Mouse (Mus musculus): ENCODE measurements around the gene Tspan1.

DNA sequence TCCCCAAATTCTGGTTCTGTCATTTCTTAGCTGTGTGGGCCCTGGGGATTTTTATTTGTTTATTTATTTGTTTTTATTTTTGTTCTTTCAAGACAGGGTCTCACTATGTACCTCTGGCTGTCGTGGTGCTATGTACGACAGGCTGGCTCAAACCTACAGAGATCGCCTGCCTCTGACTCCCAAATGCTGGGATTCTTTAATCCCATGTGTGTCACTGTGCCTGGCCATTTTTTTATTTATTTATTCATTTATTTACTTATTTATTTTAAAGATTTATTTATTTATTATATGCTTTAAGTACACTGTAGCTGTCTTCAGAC is 1.9 kb upstream of the Tspan1 start:
- no peak for TF ChIP-seq CTCF (IDR thresholded peaks at IDR 0.05; ENCODE audit: low read depth, low read length)
- no peak for TF ChIP-seq TAL1 (conservative IDR thresholded peaks at IDR 0.05; ENCODE audit: low read depth, low read length)
- no peak for TF ChIP-seq GATA1 (IDR thresholded peaks at IDR 0.05; ENCODE audit: borderline replicate concordance, low read length)
- TF ChIP-seq GATA2 (IDR thresholded peaks at IDR 0.05; ENCODE audit: borderline replicate concordance, low read depth, low read length) = no peak
- TF ChIP-seq POLR2AphosphoS5 (IDR thresholded peaks at IDR 0.05; ENCODE audit: insufficient replicate concordance, low read depth, low read length) = no peak

All from G1E (cell line).